Mouse (Mus musculus): Measurements from ENCODE around the gene Olfr322. TPM values are rescaled to one million over a fixed set of nuclear protein-coding genes. Genes with fewer than 3 reads are reported as not detected.

Olfr322 gene
- polyA plus RNA-seq, 1 experiment from 2014 or later: not detected

DNA sequence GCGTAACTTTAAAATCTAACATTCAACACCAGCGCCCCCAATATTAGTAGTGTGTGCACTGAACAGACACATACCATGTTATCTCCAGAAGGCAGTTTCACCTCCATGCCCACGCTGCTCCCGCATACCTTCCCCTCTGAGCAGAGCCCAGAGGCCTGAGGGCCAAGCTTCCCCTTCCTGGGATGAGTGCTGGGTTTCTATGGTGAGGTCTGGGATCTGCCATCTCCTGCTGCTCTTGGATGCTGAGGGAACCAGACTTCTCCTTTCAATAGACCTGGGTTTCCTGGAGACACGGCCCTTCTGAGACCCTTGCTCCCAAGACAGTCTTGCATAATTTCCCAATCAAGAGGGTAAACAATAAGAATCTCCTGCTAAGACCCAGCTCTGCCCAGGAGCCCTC lies 28.2 kb upstream of the Olfr322 start, which contains the start of gene Olfr323:
Gene Olfr323, minus strand, starts transcription at position 101 of the 400 bp plus-strand sequence.
- ATAC-seq: no peak
- H3K9me3 ChIP-seq (ENCODE audit: low read length): no peaks in the 10 kb centered on the region
- no peaks in the 10 kb centered on the region for H3K27me3 ChIP-seq (replicated peaks; ENCODE audit: insufficient read depth, low read length)
- no peak within 1 kb of the TSS for H3K4me2 ChIP-seq (replicated peaks; ENCODE audit: low read depth, low read length)
- H3K36me3 ChIP-seq (ENCODE audit: insufficient read depth, low read length): no peaks in the 10 kb centered on the region
- no peaks in the 10 kb centered on the region for H3K4me1 ChIP-seq (ENCODE audit: insufficient read depth, low read depth, low read length)
- TF ChIP-seq CTCF (IDR thresholded peaks at IDR 0.05): no peak
- no peak for TF ChIP-seq EP300 (IDR thresholded peaks at IDR 0.05)
- 69% methylated on average over 5 of the region's 5 CpGs for WGBS
- no peak within 1 kb of the TSS for H3K9ac ChIP-seq (replicated peaks; ENCODE audit: low read depth)
- no peak within 1 kb of the TSS for H3K4me3 ChIP-seq (ENCODE audit: low read depth, low read length)
- no peak within 1 kb of the TSS for H3K27ac ChIP-seq (ENCODE audit: low read length)
- no peak for DNase-seq (ENCODE audit: low spot score)

DNA sequence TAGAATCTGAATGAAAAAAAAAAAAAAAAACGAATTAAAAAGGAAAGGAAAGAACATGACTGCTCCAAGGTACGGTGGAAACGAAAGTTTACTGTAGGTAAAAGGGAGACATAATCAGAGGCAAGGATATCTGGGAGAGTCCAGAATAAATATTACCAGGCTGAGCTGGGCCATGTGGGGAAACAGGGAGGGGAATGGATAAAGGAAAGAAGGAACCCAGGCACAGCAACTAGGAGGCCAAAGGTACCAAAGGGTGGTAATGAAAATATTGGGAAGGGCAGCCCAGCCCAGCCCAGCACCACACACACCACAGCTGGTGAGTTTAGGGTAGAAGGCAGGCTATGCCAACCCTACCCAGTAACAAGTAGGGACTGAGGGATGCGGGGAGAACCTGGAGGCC lies 23.7 kb upstream of the Olfr322 start:
- no peaks in the 10 kb centered on the region for H3K4me1 ChIP-seq (ENCODE audit: insufficient read depth, low read depth, low read length)
- no peaks in the 10 kb centered on the region for H3K9me3 ChIP-seq (ENCODE audit: low read length)
- H3K4me2 ChIP-seq (replicated peaks; ENCODE audit: low read depth, low read length): no peak overlapping the region
- H3K36me3 ChIP-seq (ENCODE audit: insufficient read depth, low read length): no peaks in the 10 kb centered on the region
- no peaks in the 10 kb centered on the region for H3K27me3 ChIP-seq (replicated peaks; ENCODE audit: insufficient read depth, low read length)
- no peak overlapping the region for H3K9ac ChIP-seq (replicated peaks; ENCODE audit: low read depth)
- no peak for DNase-seq (ENCODE audit: low spot score)
- no peak for ATAC-seq
- WGBS: 58% methylated on average over 4 of the region's 4 CpGs
- H3K27ac ChIP-seq (ENCODE audit: low read length): no peak overlapping the region
- TF ChIP-seq EP300 (IDR thresholded peaks at IDR 0.05) (no peak), CTCF (IDR thresholded peaks at IDR 0.05) (no peak)
- no peak overlapping the region for H3K4me3 ChIP-seq (ENCODE audit: low read depth, low read length)

DNA sequence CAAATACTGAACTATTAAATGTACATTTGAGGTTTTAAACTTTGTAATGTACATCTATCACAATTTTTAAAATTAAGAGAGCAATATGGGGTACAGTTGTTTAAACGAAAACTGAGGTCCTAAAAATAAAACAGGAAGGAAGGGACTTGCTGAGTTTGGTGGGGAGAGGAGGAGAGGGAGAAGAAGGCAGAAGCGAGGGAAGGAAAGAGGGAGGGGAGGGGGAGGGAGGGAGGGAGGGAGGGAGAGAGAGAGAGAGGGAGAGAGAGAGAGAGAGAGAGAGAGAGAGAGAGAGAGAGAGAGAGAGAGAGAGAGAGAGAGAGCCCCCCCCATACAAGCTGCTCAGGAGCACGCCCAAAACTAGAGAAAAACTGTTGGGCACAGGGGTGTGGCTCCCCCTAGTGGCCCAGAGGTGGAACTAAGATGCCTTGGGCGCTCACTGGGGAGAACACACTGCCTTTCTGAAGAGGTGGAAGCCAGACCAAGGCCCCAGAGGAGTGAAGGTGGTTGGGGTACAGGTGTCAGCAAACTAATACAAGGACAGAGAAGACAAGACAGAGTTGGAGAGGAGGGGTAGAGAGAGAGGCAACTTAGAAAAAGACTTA lies 22.1 kb upstream of the Olfr322 start:
- Histone ChIP-seq H3K4me1 (ENCODE audit: insufficient read depth, low read depth, low read length) (0 out of 2 replicates have a peak, but pooled peaks cover 4% of the 10 kb centered on the region), H3K9ac (replicated peaks; ENCODE audit: low read depth) (no peak overlapping the region), H3K9me3 (ENCODE audit: low read length) (no peaks in the 10 kb centered on the region), H3K27me3 (replicated peaks; ENCODE audit: insufficient read depth, low read length) (peaks cover 7% of the 10 kb centered on the region; the same call in 1 of the 2 replicates), H3K36me3 (ENCODE audit: insufficient read depth, low read length) (no peaks in the 10 kb centered on the region), H3K4me3 (ENCODE audit: low read depth, low read length) (no peak overlapping the region), H3K27ac (ENCODE audit: low read length) (no peak overlapping the region), H3K4me2 (replicated peaks; ENCODE audit: low read depth, low read length) (no peak overlapping the region)
- WGBS: 4% methylated on average over 4 of the region's 4 CpGs
- ATAC-seq: no peak
- peak; percentile 66 for DNase-seq (ENCODE audit: low spot score)
- peak; percentile 85 for TF ChIP-seq CTCF (IDR thresholded peaks at IDR 0.05)
- no peak for TF ChIP-seq EP300 (IDR thresholded peaks at IDR 0.05)

DNA sequence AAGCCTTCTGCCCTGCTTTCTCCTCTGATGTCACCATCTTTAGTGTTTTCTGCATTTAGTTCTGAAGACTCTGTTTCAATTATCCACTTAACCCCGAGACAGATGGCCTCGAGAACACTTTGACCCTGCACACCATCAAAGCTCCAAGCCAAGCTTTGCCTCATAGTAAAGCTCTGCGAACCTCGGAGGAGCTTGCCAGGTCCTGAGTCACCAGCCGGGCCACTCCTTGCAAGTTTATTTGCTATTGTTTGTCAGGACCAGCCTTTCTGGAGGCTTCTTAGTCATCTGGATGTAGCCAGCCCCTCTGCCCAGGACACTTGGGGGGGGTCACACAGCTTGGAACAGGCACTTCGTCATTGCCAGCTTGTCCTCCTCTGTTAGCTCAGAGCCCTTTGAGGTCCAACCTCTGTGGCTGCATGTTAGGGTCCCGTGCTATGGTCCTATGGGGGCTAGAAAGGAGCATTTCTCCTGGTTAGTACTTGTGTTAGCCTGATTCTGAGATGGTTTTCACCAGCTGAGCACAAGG lies 20.3 kb upstream of the Olfr322 start:
- 49% methylated on average over 7 of the region's 7 CpGs for WGBS
- H3K4me3 ChIP-seq (ENCODE audit: low read depth, low read length): no peak overlapping the region
- H3K4me1 ChIP-seq (ENCODE audit: insufficient read depth, low read depth, low read length): 0 out of 2 replicates have a peak, but pooled peaks cover 4% of the 10 kb centered on the region
- peaks cover 7% of the 10 kb centered on the region; the same call in 1 of the 2 replicates for H3K27me3 ChIP-seq (replicated peaks; ENCODE audit: insufficient read depth, low read length)
- H3K9ac ChIP-seq (replicated peaks; ENCODE audit: low read depth): no peak overlapping the region
- H3K4me2 ChIP-seq (replicated peaks; ENCODE audit: low read depth, low read length): no peak overlapping the region
- TF ChIP-seq CTCF (IDR thresholded peaks at IDR 0.05) (no peak), EP300 (IDR thresholded peaks at IDR 0.05) (no peak)
- no peak overlapping the region for H3K27ac ChIP-seq (ENCODE audit: low read length)
- no peak for DNase-seq (ENCODE audit: low spot score)
- no peaks in the 10 kb centered on the region for H3K9me3 ChIP-seq (ENCODE audit: low read length)
- H3K36me3 ChIP-seq (ENCODE audit: insufficient read depth, low read length): no peaks in the 10 kb centered on the region
- ATAC-seq: no peak

DNA sequence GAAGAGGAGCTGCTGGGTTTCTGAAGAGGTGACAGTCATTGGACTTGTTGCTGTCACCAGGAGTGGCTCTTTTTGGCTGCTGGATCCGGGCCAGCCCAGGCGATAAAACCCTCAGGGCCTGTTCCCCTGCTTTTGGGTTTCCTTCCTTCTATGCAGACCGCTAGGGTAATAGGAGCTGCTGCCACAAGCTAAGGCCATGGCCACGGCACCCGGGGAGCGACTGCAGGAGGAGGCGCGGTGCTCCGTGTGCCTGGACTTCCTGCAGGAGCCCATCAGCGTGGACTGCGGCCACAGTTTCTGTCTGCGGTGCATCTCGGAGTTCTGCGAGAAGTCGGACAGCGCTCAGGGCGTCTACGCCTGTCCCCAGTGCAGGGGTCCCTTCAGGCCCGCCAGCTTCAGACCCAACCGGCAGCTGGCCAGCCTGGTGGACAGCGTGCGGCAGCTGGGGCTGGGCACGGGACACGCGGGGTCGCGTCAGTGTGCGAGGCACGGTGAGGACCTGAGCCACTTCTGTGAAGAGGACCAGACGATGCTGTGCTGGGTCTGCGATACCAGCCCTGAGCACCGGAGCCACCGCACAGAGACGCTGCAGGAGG lies 18.2 kb upstream of the Olfr322 start, which contains the start of gene Trim58:
Gene Trim58, plus strand, starts transcription at position 194 of the 596 bp plus-strand sequence.
- ATAC-seq: peak; percentile 35; the same call in 1 of the 2 replicates
- peak within 1 kb of the TSS; percentile 23 for H3K4me3 ChIP-seq (ENCODE audit: low read depth, low read length)

DNA sequence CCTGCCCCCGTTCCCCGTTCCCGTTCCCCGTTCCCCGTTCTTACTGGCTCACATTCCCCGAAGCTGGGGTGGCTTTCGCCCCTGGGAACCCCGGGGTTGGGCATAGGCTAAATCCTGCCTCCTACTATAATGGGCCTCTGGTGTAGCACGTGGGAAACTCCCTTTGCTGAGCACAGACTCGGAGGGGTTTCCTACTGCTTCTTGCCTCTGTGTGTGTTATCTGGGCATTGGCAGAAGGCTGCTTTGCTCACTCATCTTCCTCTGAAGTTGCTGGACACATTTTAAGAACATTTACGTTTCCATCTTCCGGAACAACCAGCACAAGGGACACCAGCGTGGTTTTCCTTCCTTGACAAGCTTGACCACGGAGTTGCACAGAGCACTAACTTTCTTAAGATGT lies 17.5 kb upstream of the Olfr322 start:
- TF ChIP-seq CTCF (IDR thresholded peaks at IDR 0.05): no peak
- no peak for TF ChIP-seq EP300 (IDR thresholded peaks at IDR 0.05)
- WGBS: 23% methylated on average over 14 of the region's 14 CpGs
- DNase-seq (ENCODE audit: low spot score): no peak
- Histone ChIP-seq H3K36me3 (ENCODE audit: insufficient read depth, low read length) (no peaks in the 10 kb centered on the region), H3K27ac (ENCODE audit: low read length) (no peak overlapping the region), H3K27me3 (replicated peaks; ENCODE audit: insufficient read depth, low read length) (peaks cover 7% of the 10 kb centered on the region; the same call in 1 of the 2 replicates), H3K4me1 (ENCODE audit: insufficient read depth, low read depth, low read length) (0 out of 2 replicates have a peak, but pooled peaks cover 4% of the 10 kb centered on the region), H3K4me3 (ENCODE audit: low read depth, low read length) (no peak overlapping the region), H3K4me2 (replicated peaks; ENCODE audit: low read depth, low read length) (no peak overlapping the region), H3K9ac (replicated peaks; ENCODE audit: low read depth) (no peak overlapping the region), H3K9me3 (ENCODE audit: low read length) (no peaks in the 10 kb centered on the region)
- ATAC-seq: no peak

More for the DNA sequence above, 18.2 kb upstream of the Olfr322 start, which contains the start of gene Trim58:
- Histone ChIP-seq H3K27me3 (replicated peaks; ENCODE audit: insufficient read depth, low read length) (peaks cover 7% of the 10 kb centered on the region; the same call in 1 of the 2 replicates), H3K36me3 (ENCODE audit: insufficient read depth, low read length) (no peaks in the 10 kb centered on the region), H3K9me3 (ENCODE audit: low read length) (no peaks in the 10 kb centered on the region), H3K4me2 (replicated peaks; ENCODE audit: low read depth, low read length) (peak within 1 kb of the TSS; percentile 27; the same call in 1 of the 2 replicates), H3K9ac (replicated peaks; ENCODE audit: low read depth) (no peak within 1 kb of the TSS), H3K27ac (ENCODE audit: low read length) (no peak within 1 kb of the TSS), H3K4me1 (ENCODE audit: insufficient read depth, low read depth, low read length) (0 out of 2 replicates have a peak, but pooled peaks cover 4% of the 10 kb centered on the region)
- TF ChIP-seq EP300 (IDR thresholded peaks at IDR 0.05): no peak
- TF ChIP-seq CTCF (IDR thresholded peaks at IDR 0.05): no peak
- DNase-seq (ENCODE audit: low spot score): peak; percentile 7
- WGBS: 3% methylated on average over 34 of the region's 34 CpGs

Data from lung, postnatal 0 days (tissue).